Mouse (Mus musculus) MEL-GATA-1-ER (cell line): ENCODE results near the gene Agmo.

Source experiments
- DNase-seq: peaks from one replicate; pipeline ENCODE4 v3.0.0-alpha.2; 2012; ENCODE audit warnings: low read depth; ENCODE audit errors: extremely low read depth

Gene Agmo

DNA sequence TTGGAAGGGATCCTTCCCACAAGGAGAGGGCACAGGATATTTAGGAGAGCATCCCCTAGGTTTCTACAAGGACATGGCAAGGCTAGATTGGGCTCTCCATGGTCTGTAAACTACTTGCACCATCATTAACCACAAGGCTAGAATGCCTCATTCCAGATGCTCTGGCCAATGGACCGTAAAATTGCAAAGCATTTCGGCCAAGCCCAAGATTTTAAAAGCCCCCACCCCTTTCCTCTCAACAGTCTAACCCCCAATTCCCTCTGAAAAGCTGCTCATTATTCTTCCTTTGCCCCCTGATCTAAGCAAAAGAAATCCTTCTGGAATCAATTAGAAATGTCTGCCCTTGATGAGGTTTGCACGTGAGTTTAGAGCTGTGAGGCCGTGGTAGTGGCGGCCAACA is 185.3 kb downstream of the Agmo start:
- no peak for DNase-seq

DNA sequence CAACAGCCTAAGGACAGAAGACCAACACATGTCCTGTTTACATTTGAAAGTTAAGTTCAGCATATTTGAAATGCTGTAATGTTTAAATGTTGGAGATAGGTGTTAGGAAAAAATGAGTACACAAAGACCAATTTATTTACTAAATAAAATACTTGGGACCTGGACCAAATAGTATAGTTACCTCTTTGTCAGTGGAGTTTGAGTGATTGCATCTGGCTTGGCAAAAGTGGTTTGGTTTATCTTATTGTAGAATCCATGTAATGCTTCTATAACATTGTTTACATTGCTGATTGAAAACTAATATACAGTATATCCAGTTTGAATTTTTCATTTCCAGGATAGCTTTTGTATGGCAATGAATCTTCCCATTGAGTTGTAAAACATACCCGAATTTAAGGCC is 193.0 kb downstream of the Agmo start:
- no peak for DNase-seq

DNA sequence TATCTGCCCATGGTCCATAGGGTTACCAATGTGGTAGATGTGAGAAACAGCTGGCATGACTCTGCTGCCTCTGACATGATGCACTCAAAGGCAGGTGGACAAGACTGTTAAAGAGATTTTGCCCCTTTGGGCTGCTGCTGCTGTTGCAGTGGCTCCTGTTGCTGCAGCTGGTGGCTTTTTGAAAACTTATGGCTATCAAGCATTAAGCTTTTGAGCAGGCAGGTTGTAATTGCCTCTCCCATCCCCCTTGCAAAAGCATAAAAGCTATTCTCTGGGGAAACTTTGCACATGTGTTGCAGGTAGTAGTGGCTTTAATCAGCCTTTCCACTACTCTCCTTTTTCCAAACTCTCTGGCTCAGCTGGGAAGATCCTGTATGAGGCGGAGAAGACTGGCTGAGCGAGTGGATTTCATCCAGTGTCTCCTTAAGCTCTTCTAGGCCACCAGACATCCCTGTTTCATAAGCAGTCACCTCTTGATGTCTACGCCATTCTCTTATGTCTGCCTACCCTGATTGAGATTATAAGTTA is 201.1 kb downstream of the Agmo start:
- DNase-seq = no peak

GRCm38 (mm10) chr12:37445255-37445654 is 203.8 kb downstream of the Agmo start:
- DNase-seq = no peak

DNA sequence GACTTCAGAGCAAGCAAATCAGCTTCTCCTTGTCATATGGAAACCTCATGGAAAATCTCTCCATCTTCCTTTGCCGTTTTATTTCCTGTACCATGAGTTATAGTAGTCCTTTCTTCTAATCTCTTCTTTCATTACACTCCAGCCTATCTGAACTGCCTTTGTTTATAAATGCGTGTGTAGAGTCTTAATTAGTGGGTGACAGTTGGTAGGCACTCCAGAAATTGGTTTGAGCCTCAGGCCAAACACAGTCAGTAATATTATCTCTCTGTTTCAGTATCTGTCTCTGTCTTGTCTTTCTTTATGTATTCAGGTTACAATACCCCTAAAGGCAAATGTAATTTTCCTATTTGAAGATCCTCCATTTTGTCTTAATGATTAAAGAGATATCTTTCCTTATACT is 208.2 kb downstream of the Agmo start:
- no peak for DNase-seq

- DNase-seq = peak; percentile 23
These were observed 209.1 kb downstream of the Agmo start for GRCm38 (mm10) chr12:37450366-37451156.

DNA sequence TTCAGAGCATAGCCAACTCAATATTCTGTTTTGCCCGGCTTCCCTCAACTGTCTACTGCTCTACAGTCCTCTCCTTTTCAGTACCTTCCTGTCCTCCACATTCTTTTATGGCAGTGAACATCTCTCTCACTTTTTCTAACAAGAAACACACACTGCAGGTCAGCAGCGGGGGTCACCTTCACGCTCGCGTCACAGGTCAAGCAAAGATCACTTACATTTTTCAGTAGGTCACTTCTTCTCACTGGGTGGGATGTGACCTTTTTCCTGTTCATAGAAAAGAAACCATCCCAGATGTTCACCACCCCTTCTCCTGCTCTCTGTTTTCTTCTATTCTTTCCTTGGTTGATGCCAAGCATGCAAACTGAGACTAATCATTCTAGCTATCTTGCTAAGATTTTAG is 230.2 kb downstream of the Agmo start:
- no peak for DNase-seq

DNA sequence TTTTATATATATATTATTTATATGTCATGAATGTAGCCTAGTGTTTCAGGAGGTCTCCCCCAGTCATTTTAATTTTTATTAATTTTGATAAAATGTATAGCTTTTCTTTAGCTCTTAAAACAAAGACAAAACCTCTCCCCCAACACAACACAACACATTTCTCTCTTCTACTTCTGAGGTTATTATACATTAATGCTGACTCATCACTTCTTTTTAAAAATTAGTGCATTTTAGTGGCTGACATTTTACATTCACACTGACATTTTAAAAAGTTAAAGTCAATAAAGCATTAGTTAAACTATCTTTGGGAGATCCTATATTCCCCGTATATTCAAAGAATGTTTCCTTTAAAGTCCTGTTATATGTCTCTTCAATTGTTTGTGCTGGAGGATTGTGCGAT is 235.4 kb downstream of the Agmo start:
- DNase-seq = no peak

DNA sequence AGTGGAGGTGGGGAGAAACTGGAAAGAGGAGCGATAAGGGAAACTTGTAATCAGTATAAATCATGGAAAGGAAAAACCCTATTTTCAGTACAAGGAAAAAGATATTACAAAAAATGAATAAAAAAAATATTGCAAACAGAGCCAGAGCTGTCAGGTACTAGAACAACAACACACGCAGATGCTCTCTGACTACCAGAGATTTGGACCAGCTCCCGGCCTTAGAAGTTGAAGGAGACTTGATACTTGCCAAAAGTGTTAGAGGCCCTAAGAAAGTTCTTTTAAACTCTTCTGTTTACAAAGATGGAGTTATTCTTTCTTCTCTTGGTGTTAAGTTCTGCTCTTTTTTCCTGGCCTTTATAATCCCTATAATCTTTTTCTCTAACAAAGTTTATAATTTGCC is 246.6 kb downstream of the Agmo start:
- DNase-seq = no peak

GRCm38 (mm10) chr12:37498871-37499270 is 257.4 kb downstream of the Agmo start:
- DNase-seq = no peak

DNA sequence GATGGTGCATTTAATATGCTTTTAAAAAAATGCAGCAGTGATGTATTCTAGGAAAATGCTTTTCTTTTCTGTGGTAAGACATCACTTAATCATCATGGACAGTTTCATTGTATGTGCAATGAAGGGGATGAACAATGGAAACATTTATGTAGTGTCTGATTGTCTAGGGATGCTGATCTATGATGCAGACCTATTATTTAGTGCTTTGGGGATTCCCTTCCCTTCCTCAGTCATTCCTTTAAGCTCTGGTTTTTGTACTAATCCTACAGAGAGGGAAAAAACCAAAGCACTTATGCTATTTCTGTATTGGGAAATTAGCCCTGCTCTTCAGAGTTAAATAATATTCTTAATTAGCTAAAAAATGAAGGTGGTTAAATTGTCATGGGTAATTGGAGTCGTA is 266.0 kb downstream of the Agmo start:
- no peak for DNase-seq

GRCm38 (mm10) chr12:37507826-37508225 is 266.4 kb downstream of the Agmo start:
- no peak for DNase-seq

DNA sequence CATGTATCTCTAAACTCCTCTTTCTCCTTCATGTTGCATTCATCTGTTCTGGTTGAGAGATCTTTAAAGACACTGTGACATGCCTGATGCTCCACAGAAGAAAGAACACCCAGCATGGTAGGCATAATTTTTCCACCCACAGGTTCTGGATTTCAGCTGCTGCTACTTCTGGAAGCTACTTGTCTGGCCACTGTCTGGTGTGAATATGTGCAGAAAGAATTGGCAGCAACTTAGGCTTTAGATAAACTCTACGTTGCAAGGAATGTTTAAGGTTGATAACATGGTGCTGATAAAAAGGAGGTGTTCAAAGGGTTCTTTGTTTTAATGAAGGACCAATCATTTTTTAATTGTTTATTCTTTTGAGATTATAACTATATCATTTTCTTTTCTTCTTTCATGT is 280.3 kb downstream of the Agmo start:
- no peak for DNase-seq

DNA sequence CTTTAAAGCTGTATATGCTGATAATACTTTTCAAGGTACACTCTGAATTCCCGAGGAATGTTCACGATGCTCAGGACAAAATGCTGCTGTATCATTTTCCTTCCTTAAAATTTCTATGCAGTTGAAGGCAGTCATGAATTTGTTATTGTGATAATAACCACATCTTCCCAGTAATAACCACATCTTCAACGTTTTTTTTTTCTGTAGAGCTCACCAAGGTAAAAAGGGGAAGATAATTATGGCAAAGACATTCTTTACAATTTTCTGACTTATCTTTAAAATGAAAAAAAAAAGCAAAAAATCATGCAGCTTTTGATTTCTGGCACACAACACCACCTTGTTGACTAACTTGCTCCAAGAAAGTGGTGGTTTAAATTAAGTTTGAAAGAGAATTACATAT is 283.2 kb downstream of the Agmo start:
- peak; percentile 16 for DNase-seq

DNA sequence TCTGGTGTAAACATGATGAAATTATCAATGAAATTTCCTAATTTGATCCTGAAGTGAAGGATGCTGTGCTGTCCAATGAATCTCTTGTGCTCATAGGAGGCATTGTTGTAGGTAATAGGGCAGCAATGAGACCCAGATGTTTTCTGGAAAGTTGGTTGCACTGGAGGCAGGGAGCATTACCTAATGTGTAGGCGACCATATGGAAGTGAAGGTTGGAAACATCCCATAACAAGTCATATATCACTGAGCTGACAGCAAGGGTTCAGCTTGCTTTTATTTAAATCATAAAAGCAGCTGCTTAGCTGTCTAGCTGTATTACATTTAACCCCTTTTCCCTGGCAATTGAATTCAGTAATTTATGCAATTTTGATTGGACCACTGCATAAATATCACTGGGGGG is 299.6 kb downstream of the Agmo start:
- DNase-seq = no peak

DNA sequence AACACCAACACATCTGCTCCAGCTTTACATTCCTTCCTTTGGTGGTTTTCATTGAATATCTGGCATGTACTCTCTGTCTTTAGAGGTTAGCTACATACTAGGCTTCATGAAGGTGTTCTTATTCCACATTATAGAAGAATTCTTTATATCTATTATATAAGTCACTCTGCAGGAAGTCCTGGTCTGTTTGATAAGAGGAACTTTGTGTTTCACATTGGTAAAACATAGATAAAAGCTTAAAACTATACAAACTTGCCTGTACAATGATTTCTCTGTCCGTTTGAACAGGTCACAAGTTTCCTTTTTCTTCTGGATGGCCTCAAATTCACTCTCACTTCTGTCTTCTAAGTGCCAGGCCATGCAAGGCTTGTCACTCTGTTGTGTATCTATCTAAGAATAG is 316.8 kb downstream of the Agmo start:
- DNase-seq = peak; percentile 56

DNA sequence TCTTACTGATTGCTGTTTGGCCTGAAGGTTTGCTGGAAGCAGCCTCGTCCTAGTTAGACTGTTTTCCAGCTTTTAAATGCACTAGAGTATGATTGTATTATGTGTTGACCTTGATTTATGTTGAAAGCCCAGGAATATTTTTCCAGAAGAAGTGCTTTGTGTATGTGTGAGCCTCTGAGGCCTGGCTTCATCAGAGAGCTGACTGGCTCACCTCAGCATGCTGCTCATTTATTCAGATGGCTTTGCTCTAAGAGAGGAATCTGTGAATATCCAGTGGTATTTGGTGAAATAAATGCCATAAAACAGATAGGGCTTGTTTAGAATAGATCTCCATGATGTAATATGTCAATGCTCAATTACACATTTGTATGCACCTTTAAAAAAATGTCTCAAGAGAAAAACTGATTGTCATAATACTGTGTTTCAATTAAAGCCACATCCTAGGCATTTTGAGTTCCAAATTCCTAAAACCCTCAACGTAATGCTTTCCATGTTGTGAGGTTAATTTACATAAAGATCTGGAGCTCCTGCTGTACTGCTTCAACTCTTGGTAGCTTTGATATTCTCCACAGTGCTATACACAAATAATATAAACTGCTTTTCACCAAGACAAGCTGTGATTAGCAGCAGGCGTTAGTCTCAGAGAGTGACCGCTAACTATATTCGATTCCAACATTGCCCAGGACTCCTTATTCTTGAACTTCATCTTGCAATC is 324.6 kb downstream of the Agmo start:
- no peak for DNase-seq

- no peak for DNase-seq
These were observed 330.5 kb downstream of the Agmo start for GRCm38 (mm10) chr12:37571922-37572321.

DNA sequence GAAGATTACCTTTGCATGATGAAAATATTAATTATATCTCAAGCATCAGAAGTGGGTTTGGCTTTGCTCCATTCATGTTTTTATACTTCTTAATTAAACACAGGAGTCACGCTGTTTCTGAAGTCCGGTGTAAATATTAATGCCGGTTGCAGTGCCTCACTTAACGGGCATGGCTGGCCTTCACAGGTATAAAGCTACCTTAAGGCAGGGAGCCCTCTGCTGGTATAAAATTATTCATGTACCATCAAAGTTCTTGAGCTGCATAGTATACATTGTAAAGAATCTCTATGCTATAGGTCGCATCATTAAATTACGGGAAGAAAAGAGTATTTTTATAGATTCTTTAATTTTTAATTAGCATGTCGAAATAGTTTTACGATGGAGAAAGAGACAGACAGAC is 341.3 kb downstream of the Agmo start:
- no peak for DNase-seq

DNA sequence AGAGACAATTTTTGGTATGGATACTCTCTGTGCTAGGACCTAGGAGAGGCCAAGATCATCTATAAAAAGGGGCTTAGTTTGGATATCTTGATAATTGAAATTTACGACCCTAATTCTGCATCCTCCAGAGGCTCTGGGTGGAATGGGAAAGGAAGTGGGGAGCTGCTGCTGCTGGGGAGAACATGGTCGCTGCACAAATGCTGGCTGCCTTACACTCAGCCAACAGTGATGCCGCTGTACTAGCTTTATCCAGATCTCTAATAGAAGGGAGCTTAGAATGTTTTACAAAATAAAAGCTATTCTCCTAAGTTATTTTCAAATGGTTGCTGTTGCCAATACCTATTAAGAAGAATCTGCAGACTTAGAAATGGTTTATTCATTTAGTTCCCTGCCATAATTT is 351.4 kb downstream of the Agmo start:
- no peak for DNase-seq

- DNase-seq = no peak
These were observed 371.4 kb downstream of the Agmo start for GRCm38 (mm10) chr12:37612837-37613236.

DNA sequence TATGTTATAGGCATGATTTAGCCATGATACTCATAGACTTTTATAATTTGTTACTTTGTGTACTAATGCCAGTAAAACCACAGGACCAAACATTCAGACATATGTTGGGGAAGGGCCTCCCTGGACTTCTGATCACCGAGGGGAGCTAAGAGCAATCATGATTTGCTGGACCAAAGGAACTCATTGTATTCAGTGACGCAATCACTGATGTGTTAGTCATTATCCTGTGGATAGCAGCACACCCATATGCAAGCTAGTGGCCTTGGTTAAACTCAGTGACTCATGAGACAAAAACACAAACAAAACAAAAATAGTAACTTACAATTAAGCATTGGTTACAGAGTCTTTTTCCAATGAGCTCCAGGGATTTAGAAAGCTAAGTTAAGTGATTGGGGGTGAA is 373.3 kb downstream of the Agmo start:
- DNase-seq = no peak

- DNase-seq = no peak
These were observed 382.6 kb downstream of the Agmo start for GRCm38 (mm10) chr12:37624078-37624477.
